Mouse (Mus musculus): ENCODE data around the gene Ptp4a2.
"Not testable (repeated sequence)": the region's sequence is repeated elsewhere in the genome, so short reads cannot be mapped to it uniquely, and the experiment has no call there.

Ptp4a2 gene

DNA sequence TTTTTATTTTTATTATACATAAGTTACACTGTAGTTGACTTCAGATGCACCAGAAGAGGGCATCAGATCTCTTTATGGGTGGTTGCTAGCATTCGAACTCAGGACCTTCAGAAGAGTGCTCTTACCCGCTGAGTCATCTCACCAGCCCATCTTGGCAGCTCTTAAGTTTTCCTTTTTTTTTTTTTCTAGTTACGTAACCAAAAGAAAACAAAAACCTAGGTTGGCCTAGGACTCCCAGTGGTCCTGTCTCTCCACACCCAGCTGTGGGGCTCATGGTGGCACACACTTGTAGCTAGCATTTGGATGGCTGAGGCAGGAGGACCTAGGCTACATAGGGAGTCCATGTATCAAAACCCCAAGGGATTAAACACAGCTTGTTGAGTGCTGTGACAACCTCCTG, 43.0 kb downstream of the Ptp4a2 start:
- no peak for DNase-seq

DNA sequence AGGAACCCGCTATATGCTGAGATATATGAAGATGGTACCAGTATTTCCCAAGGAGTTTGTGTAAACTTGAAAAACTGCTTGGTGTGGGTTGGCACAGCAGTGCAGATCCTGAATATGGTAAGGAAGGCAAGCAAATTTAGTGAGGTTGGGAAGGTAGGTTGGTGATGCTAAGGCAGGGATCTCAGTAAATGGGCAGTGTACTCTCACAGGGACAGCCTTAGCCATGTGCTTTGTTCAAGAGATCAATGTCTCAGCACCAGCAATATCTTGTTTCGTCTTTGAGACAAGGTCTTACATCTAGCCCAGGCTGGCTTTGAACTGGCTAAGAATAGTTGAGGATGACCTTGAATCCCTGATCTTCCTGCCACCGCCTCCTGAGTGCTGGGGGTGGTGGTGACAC, 43.6 kb downstream of the Ptp4a2 start:
- no peak for DNase-seq

DNA sequence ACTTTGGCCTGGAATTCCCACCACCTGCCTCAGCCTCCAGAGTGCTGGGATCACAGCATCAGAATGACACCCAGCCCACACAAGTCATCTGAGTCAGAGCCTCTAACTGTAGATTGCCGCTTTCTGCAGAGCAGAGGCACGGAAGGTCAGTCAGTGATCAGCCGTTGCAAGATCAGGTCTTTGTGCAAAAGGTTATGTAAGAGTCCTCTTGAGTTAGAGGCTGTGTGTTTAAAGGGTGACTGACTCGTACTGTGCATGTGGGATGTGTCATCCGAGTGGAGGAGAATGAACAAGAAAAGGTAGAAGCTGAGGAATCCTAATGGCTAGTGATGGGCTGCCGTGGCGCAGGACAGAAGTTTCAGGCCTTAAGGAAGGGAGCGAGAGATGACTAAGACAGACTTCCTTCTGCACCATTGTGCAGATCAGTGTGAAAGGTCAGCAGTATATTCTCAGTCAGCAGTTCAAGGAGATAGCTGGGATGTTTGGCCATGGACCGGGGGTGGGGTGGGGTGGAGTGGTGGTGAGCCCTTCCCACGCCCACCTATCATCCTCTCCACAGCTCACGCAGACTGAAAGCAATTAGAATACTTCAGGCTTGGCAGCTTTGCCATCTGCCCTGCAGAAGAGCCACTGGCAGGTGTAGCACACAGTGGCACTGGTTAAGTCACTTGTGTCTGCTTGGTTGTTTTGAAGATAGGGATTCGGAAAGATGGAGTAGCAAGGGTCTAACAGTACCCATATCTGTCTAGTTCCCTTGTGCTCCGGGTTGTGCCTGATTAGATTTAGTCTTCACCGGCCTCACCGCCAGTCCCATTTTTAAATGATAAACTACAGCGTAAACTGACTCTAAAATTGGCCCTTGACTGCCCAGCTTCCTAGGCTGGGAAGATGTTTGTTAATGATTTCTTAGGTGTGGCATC, 44.3 kb downstream of the Ptp4a2 start:
- DNase-seq = no peak

DNA sequence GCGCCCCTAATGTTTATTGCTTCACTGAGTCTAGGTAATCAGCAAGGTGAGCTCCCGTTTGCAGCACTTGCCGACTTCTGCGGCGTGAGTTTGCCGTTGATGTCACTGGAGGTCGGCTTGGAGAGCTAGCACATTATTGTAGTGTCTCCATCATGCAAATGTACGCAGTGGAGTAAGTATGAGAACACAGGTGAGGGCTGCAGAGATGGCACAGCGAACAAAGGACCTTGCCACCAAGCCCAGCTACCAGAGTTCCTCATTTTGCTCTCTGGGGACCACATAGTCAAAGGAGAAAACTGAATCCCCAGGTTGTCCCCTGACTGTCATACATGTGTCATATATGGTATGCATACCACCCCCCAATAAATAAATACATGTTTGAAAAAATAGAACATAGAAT, 49.4 kb downstream of the Ptp4a2 start:
- DNase-seq = no peak

DNA sequence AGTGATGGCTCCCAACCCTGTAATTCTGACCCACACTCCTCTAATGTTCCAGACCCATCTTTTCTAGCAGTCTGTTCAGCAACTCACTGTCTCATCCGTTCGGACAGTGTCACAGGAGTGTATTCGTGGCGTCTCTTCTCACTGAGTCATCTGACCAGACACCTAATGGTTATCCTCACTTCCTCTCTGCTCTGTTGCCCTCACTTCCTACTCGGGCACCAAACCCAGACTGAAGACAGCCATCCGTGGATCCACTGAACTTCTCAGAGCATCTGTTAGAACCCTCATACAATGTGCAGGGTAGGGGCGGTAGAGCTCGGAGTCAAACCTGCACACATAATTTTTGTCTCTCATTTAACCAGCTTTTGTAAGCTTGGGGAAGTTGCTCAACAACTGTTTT, 50.4 kb downstream of the Ptp4a2 start:
- DNase-seq = no peak

DNA sequence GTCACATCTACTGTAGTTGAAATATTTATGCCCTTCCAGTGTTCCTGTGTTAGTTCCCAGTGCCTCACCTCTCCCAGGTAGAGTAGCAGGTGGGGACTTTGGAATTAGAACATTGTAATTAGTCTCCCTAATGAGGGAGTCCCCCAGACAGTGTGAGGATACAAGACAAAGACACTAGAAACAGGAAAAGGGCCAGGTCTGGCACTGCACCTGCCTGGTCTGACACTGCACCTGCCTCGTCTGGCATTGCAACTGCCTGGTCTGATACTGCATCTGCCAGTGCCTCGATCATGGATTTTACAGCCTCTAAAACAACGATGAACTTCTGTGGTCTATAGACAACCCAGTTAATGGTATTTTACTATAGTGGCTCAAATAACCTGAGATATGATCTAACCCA, 51.3 kb downstream of the Ptp4a2 start:
- DNase-seq = no peak

DNA sequence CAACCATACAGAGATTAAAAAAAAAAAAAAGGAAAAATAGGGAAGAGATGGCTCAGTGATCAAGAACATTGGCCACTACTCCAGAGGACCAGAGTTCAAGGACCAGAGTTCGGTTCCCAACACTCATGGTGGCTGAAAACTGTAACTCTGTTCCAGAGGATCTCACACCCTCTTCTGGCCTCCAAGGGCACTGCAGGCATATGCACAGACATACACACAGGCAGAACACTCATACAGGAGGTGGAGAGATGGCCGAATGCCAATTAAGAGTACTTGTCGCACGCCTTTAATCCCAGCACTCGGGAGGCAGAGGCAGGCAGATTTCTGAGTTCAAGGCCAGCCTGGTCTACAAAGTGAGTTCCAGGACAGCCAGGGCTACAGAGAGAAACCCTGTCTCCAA, 55.2 kb downstream of the Ptp4a2 start:
- DNase-seq = not testable (repeated sequence)

DNA sequence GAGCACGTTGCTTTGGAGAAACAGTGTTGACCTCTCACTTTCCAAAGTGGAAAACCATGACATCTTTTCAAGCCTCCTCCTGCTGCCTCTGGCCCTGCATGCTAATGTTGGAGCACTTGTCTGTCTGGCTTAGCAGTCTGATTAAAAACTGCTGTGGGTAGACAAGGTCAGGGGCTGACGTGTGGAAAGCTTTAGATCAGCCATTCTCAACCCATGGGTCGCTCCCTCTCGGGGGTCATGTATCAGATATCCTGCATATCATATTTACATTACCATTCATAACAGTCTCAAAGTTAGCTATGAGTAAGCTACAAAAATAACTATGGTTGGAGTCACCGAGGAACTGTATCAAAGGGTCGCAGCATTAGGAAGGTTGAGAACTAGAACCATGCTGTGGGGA, 57.2 kb downstream of the Ptp4a2 start:
- DNase-seq = no peak

DNA sequence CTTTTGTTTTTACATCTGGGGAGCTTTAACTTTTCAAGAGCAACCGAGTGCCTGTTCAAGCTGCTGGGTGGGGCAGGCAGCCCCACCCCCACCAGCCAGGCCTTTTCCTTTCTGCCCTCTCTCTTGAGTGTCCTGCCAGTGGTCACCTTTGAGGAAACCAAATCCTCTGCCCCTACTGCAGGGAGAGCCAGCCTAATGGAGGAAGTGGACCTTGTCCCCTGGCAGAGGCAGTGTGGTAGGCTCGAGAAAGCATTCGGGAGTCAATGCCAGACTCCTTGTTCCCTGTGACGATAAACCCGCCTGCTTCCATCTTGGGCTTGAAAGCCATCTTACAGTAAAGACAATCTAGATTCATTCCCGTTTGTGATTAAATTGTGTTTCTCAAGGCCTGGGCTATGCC, 59.5 kb downstream of the Ptp4a2 start:
- no peak for DNase-seq

DNA sequence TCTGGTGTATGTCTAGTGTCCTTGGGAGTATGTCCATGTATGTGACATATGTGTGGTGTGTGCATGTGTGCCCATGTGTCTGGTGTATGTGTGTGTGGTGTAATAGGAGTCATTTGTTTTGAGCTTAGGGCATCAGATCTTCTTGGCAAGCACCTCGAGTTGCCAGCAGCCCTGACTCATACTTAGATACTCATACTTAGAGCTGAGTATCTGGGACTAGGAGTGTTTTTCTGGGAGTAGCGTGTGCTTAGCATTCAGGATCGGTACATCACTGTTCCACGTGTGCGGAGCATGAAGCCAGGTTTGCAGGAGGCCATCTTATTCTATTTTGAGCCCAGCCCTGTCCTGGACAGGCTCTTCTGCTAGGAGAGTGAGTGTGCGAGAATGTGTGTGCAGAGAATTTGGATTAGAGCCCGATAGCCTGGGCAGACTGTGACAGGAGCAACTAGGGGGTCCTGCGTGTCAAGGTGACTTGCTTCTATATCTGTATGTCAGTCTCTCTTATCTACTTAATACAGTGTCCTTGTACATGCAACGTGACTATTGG, 61.4 kb downstream of the Ptp4a2 start:
- DNase-seq = no peak

DNA sequence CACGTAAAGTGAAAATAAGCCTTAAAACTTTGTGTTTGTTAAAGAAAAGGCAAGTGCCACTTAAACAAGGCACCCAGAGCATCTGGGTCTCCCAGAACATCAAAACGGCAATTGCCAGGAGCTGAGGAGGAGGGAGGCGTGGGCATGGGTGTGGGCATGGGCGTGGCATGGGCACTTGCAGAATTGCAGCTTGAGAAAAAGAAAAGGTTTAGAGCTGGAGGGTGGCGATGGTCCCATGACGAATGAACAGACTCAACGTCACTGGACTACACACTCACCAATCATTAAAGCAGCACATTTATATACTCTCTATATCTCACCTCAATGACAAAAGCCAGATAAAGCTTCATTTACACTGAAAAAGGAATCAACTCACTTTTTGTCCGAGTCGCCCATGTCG, 63.8 kb downstream of the Ptp4a2 start:
- no peak for DNase-seq

DNA sequence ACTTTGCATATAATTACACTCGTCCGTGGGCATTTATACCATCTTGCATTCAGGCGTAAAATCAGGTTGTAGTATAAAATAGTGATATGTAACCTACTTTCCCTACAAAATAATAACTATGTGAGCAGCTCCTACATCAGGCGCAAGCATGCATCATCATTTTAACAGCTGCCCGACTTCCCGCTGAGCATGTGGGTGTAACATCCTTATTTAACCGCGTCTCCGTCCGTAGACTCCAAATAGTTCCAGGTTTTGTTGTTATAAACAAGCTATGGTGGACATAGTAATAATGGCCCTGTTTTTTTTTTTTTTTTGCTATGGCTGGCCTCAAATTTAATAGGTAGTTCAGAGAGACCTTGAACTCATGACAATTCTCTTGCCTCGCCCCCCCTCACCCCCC, 64.4 kb downstream of the Ptp4a2 start:
- no peak for DNase-seq

DNA sequence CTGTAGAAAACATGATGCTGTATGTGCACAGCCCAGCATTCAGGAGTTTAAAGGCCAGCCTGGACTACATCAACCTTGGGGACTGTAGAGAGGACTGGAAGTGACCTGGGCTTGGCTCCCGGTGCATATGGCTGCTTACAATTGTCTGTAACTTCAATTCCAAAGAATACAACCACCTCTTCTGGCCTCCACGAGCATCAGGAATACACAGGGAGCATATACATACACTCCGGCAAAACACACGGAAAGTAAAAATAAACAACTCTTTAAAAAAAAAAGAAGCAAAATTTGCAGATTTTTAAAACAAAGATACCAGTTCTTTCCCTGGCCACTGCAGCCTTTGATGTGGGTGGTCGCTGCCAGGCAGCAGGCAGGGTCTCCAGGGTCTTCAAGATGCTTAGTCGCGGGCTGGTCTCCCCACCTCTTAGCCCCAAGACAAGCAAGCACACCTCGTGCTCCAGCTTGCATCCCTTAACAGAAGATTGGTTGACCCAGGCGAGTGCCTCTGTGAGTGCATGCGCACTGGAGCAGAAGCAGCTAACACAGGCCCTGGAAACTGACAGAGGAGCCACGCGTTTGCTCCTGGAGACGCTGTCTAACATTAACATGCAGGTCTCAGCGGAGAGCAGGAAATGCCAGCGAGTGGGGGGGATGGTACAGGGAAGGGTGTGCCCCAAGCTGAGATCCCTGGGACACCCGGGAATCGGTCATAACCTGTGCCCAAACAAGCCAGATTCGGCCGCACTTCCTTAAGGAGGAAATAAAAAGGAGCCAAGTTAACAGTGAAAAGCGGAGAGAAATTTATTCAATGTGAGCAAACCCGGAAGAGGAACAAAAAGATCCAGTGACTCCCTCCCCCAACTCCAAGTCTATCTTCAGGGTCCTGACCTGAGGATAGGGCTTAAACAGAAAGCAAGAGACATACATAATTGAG, 66.1 kb downstream of the Ptp4a2 start:
- DNase-seq = peak; percentile 83

DNA sequence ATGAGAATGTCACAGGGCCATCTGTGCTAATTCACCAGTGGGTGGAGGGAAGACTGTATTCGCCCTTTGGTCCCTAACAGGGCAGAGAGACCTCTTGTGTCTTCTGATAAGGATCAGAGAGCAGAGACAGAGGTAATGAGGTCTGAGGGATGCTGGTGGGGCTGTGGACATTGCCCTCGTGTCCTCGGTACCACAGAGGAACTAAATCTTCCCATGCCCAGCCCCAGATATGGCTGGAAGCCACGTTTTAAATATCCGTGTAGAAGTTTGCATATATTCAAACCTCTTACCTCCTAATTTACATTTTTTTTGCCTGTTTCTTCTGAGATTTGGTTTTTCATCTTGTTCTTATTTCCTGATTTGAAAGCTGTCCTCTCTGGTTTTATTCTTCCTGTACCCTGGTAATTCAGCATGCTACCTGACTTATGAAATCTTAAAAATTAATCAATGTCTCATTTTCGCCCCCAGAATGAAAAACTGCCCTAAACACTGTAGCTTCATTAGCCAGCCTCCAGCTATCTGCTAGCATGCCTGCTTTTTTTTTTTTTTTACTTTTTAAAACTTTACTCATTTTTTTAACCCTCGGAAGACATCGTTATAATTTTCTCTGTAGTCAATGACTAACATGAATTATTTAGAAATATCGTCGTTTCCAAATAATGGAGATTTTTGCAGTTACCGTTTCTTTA, 67.1 kb downstream of the Ptp4a2 start:
- peak; percentile 19 for DNase-seq

DNA sequence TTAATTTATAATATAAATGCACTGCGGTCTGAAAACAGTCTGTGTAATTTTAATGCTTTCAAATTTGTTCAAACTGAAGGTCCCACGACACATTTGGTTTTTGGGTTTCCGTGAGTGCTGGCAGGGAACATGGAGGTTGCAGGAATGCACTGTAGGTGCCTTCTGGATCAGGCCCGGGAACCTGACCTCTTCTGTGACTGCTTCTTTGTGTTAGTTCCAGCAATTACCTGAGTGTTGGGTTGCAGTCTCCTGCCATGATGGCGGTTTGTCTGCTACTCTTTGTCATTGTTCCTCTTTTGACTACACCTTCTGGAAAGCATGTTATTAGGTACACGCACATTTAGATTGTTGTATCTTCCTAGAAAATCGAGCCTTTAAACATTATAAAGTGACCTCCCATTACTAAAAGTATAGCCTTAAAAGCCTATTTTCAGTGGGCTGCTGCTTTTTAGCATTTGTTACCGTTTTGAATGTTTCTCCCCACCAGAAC, 67.7 kb downstream of the Ptp4a2 start:
- no peak for DNase-seq

DNA sequence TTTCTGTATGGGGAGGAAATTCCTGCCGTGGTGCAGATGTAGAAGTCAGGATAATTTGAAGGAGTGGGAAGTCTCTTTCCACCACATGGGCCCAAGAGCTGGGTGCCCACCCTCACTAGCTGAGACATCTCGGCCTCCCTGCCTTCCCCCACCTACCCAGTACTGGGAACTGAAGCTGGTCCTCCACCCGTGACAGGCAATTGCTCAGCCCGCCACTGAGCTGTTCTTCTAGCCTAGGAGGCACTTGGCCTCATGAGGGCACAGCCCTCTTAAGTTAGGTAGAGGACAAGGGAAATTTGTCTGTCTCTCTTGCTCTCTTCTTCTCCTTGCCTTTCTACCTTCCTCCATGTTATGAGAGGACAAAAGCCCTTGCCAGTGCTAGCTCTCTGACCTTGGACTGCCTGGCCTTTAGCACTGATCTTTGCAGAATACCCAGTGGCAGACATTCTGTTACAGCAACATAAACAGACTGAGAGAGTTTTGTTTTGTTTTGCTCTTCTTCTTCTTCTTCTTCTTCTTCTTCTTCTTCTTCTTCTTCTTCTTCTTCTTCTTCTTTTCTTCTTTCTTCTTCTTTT, 68.3 kb downstream of the Ptp4a2 start:
- no peak for DNase-seq

DNA sequence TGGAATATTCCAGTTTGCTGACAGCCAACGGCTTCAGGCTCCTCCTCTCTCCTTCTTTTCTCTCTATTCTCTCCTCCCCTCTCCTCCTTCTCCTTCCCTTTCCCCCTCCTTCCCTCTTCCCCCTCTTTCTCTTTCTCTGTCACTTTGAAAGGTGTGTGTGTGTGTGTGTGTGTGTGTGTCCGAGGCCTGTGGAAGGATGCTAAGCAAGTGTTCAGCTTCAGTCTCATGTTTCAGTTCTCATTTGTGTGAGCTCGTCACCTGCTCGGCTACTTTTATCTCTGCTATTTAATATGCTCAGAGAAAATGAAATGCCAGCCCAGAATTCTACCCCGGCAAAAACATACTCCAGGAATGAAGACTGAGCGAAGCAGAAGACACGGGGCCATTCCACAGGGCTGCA, 69.6 kb downstream of the Ptp4a2 start:
- DNase-seq = no peak

DNA sequence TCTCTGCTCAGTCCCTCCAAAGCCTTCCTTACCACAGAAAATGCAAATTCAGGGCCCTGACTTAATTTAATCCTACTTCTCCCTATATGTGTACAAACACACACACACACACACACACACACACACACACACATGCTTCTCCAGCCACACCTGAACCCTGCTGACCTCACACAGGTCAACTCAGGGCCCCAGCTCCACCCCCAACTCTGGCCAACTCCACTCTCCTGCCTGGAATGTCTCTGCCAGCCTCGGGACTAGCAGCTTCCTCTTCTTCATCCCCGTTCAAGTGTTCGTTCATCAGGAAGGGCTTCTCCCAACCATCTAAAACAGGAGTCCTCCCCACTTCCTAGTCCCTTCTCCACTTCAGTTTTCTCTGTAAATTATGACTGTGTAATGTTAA, 70.6 kb downstream of the Ptp4a2 start:
- DNase-seq = no peak

DNA sequence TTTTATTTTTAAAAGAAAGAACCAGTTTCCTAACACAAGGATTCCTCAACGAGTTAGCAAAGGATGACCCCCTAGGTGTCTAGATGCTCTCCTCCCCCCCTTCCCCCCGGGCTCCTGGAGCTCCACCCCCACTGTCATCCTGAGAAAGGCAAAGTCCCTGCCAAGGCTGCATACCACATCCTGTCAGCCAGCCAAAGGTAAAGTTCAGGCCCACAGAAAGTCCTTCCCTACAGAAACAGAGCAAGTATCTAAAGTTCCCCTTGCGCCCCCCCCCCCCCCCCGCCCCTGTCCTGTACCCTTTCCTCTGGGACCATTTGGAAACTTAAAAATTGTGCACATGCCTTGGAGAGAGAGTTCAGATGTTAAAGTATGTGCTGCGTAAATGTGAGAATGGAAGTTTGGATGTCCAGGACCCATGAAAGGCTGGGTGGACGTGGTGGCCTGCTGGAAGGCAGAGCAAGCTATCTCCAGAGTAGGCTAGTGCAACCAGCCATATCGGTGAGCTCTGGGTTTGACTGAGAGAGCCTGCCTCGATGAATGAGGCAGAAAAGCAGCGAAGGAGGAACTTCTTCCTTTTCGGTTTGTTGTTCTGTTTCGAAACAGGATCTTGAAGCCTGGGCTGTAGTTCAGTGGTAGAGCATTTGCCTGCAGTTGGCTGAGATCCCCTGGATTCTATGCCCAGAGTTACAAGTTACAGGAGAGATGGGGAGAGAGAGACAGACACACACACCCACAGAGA, 71.7 kb downstream of the Ptp4a2 start:
- peak; percentile 72 for DNase-seq

DNA sequence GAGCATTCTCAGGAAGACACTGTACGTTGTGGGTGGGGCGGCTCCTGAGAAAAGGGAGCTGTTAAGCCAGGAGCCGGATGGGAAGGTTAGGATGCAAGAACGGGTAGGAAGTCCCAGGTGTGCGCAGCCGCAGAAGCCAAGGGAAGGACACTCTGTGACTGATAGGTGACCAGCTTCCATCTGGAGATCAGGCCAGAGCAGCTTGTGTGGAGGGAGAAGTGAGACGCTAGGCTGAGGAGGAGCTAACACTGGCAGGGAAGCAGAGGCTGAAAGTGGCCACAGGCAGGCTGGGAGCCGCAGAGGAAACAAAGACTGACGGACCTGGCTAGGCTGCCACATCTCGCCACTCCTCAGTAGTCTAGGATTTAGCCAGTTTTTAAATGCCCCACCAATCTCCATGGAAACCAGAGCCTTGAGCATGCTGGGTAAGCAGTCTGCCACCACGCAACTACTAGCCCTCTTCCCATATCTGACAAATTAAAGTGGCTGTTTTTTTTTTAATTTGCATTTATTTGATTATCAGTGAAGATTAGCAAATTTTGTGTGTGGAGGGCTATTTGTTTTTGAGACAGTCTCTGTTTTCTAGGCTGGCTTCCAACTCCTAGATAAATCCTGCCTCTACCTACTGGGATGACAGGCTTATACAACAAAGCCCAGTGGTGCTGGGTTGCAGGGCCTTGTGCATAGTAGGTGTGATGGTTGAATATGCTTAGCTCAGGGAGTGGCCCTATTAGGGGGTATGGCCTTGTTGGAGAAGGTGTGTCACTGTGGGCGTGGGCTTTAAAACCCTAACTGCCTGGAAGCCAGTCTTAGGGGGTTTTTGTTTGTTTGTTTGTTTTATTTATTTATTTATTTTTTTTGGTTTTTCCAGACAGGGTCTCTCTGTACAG, 73.3 kb downstream of the Ptp4a2 start:
- DNase-seq = no peak

DNA sequence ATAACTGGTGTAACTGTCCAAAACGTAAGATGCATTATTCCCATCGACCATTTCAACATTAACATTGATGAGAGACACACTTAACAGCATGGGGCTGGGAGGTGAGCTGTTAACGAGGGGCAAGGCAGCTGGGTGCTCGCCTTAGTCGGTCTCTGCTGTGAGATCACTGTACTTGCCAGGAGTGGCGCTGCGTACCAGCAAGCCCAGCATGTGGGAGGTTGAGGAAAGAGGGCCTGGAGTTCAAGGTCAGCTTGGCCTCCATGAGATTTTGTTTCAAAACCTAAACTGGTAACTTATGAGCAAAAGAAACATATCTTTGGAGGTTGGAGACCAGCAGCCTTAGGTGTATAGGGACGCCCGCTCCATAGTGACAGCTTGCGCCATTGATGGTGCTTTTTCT, 78.6 kb downstream of the Ptp4a2 start:
- no peak for DNase-seq

Data from thymus, postnatal 25 days (tissue).